Mouse (Mus musculus) fat pad, adult 2 months (tissue): ENCODE results near the gene Gadd45g.

ENCODE experiments used
- DNase-seq: peaks from one replicate; pipeline ENCODE4 v3.0.0-alpha.2; 2011; ENCODE audit warnings: low read depth, low spot score; ENCODE audit errors: extremely low read depth

Gene Gadd45g

GRCm38 (mm10) chr13:51881271-51882128 lies 35.0 kb downstream of the Gadd45g start:
- no peak for DNase-seq

GRCm38 (mm10) chr13:51882218-51882617 lies 35.7 kb downstream of the Gadd45g start:
- no peak for DNase-seq

- no peak for DNase-seq
Observed at GRCm38 (mm10) chr13:51884250-51884649, 37.8 kb downstream of the Gadd45g start.

- DNase-seq, result no peak
Observed at GRCm38 (mm10) chr13:51885594-51885993, 39.1 kb downstream of the Gadd45g start.

GRCm38 (mm10) chr13:51886085-51886484 lies 39.6 kb downstream of the Gadd45g start:
- no peak for DNase-seq

- DNase-seq, result no peak
Observed at GRCm38 (mm10) chr13:51886723-51887122, 40.2 kb downstream of the Gadd45g start.

- no peak for DNase-seq
Observed at GRCm38 (mm10) chr13:51888426-51888825, 41.9 kb downstream of the Gadd45g start.

- no peak for DNase-seq
Observed at GRCm38 (mm10) chr13:51891825-51892532, 45.5 kb downstream of the Gadd45g start.

GRCm38 (mm10) chr13:51897579-51897978 lies 51.1 kb downstream of the Gadd45g start:
- DNase-seq, result peak; percentile 88
